Mouse (Mus musculus) stomach, embryonic 14.5 days (tissue): ENCODE measurements around the gene Prpf6. TPM values are rescaled to one million over a fixed set of nuclear protein-coding genes. Genes with fewer than 3 reads are reported as not detected.

ENCODE experiments used
- ATAC-seq: fragments of 200-750 bp; cut with Nextera tagmentation; 2 replicates; pipeline ENCODE4 v1.8.0; 2017; ENCODE audit warnings: low read depth, moderate TSS enrichment; ENCODE audit not compliant: insufficient number of reproducible peaks, insufficient read depth, low FRiP score
- H3K27ac ChIP-seq: fragments of 300-500 bp; sonication (generic); 2 replicates; pipeline ENCODE4 v1.5.1; 2014; ENCODE audit warnings: mild to moderate bottlenecking, low read length, moderate library complexity, mixed read lengths
- H3K27me3 ChIP-seq: fragments of 300-500 bp; sonication (generic); 2 replicates; pipeline ENCODE4 v1.6.1; 2014; ENCODE audit warnings: low read length, control low read depth, mixed read lengths; ENCODE audit not compliant: control insufficient read depth, insufficient read depth
- H3K36me3 ChIP-seq: fragments of 300-500 bp; sonication (generic); 2 replicates; pipeline ENCODE4 v1.6.1; 2014; ENCODE audit warnings: mild to moderate bottlenecking, control low read depth, low read length, moderate library complexity, mixed read lengths; ENCODE audit not compliant: control insufficient read depth, insufficient read depth
- H3K4me1 ChIP-seq: fragments of 300-500 bp; sonication (generic); 2 replicates; pipeline ENCODE4 v1.6.1; 2014; ENCODE audit warnings: low read length, control low read depth, mixed read lengths; ENCODE audit not compliant: control insufficient read depth, insufficient read depth
- H3K4me2 ChIP-seq: fragments of 300-500 bp; sonication (generic); replicated peaks from 2 replicates; pipeline ENCODE4 v1.6.1; 2014; ENCODE audit warnings: low read depth, low read length, control low read depth
- H3K4me3 ChIP-seq: fragments of 300-500 bp; sonication (generic); 2 replicates; pipeline ENCODE4 v1.5.1; 2014; ENCODE audit warnings: low read depth, low read length, control low read depth
- H3K9ac ChIP-seq: fragments of 300-500 bp; sonication (generic); replicated peaks from 2 replicates; pipeline ENCODE4 v1.6.1; 2014; ENCODE audit warnings: low read depth, mild to moderate bottlenecking, control low read depth, low read length, moderate library complexity, mixed read lengths
- H3K9me3 ChIP-seq: fragments of 300-500 bp; sonication (generic); 2 replicates; pipeline ENCODE4 v1.6.1; 2016; ENCODE audit warnings: low read depth, low read length, control low read depth; ENCODE audit not compliant: control insufficient read depth
- WGBS: fragments of 180-500 bp; shearing (Covaris S2); extraction: QIAGEN DNeasy Blood & Tissue Kit; methylation state at CpG from one replicate; pipeline ENCODE4 v1.1.7; 2014; 5-methylcytosine and 5-hydroxymethylcytosine counted together
- polyA plus RNA-seq: library from polyadenylated mRNA; unstranded; fragments of >200 nt; fragmentation: Nextera tagmentation; extraction: Ambion mirVana; gene quantifications from 2 replicates; pipeline ENCODE4 v1.2.1, GENCODE M21; 2014

Gene Prpf6
- polyA plus RNA-seq, 1 experiment from 2014 or later = 60.2 TPM

GRCm38 (mm10) chr2:181582358-181582757, 9.3 kb upstream of the Prpf6 start:
- H3K36me3 ChIP-seq = peaks cover 38% of the 10 kb centered on the region
- peak overlapping the region; percentile 87; the same call in 1 of the 2 replicates for H3K4me3 ChIP-seq
- no peak overlapping the region for H3K27ac ChIP-seq
- peak overlapping the region; percentile 94; the same call in 1 of the 2 replicates for H3K4me2 ChIP-seq
- no peaks in the 10 kb centered on the region for H3K27me3 ChIP-seq
- ATAC-seq = no peak
- H3K4me1 ChIP-seq = peaks cover 25% of the 10 kb centered on the region
- no peak overlapping the region for H3K9ac ChIP-seq
- WGBS = 90% methylated on average over 2 of the region's 2 CpGs
- H3K9me3 ChIP-seq = no peaks in the 10 kb centered on the region

- Histone ChIP-seq H3K27me3 (no peaks in the 10 kb centered on the region), H3K9ac (no peak overlapping the region), H3K4me3 (no peak overlapping the region), H3K4me1 (peaks cover 21% of the 10 kb centered on the region), H3K36me3 (peaks cover 42% of the 10 kb centered on the region), H3K27ac (no peak overlapping the region), H3K9me3 (no peaks in the 10 kb centered on the region), H3K4me2 (no peak overlapping the region)
- ATAC-seq = no peak
- WGBS = 73% methylated on average over 1 of the region's 1 CpGs
These were observed 8.7 kb upstream of the Prpf6 start for GRCm38 (mm10) chr2:181582939-181583338.

- ATAC-seq = no peak
- H3K27me3 ChIP-seq = no peaks in the 10 kb centered on the region
- 88% methylated on average over 3 of the region's 3 CpGs for WGBS
- no peaks in the 10 kb centered on the region for H3K9me3 ChIP-seq
- no peak overlapping the region for H3K27ac ChIP-seq
- H3K4me2 ChIP-seq = no peak overlapping the region
- H3K36me3 ChIP-seq = peaks cover 49% of the 10 kb centered on the region
- H3K4me1 ChIP-seq = peaks cover 18% of the 10 kb centered on the region
- no peak overlapping the region for H3K9ac ChIP-seq
- H3K4me3 ChIP-seq = no peak overlapping the region
These were observed 8.0 kb upstream of the Prpf6 start for GRCm38 (mm10) chr2:181583460-181584257.

- no peak for ATAC-seq
- H3K27ac ChIP-seq = no peak within 1 kb of the TSS
- H3K36me3 ChIP-seq = peaks cover 58% of the 10 kb centered on the region
- H3K27me3 ChIP-seq = no peaks in the 10 kb centered on the region
- H3K9me3 ChIP-seq = no peaks in the 10 kb centered on the region
- no peak within 1 kb of the TSS for H3K4me2 ChIP-seq
- WGBS = 89% methylated on average over 4 of the region's 4 CpGs
- no peak within 1 kb of the TSS for H3K4me3 ChIP-seq
- H3K9ac ChIP-seq = no peak within 1 kb of the TSS
- H3K4me1 ChIP-seq = peaks cover 9% of the 10 kb centered on the region
These were observed 7.2 kb upstream of the Prpf6 start, which contains the start of gene Uckl1 for GRCm38 (mm10) chr2:181584411-181584942. TSS of gene Uckl1 (minus strand) at chr2:181584892.

- H3K4me2 ChIP-seq = no peak overlapping the region
- H3K4me1 ChIP-seq = peaks cover 4% of the 10 kb centered on the region; the same call in 1 of the 2 replicates
- no peak for ATAC-seq
- H3K27ac ChIP-seq = no peak overlapping the region
- H3K9me3 ChIP-seq = no peaks in the 10 kb centered on the region
- no peak overlapping the region for H3K4me3 ChIP-seq
- no peaks in the 10 kb centered on the region for H3K27me3 ChIP-seq
- whole genome bisulfite sequencing = 90% methylated on average over 5 of the region's 5 CpGs
- no peak overlapping the region for H3K9ac ChIP-seq
- H3K36me3 ChIP-seq = peaks cover 67% of the 10 kb centered on the region
These were observed 6.2 kb upstream of the Prpf6 start for GRCm38 (mm10) chr2:181585506-181585905.

- no peak for ATAC-seq
- H3K27me3 ChIP-seq = no peaks in the 10 kb centered on the region
These were observed 5.5 kb upstream of the Prpf6 start for GRCm38 (mm10) chr2:181586124-181586523.

GRCm38 (mm10) chr2:181587796-181588195, 3.9 kb upstream of the Prpf6 start:
- no peak for ATAC-seq

More at GRCm38 (mm10) chr2:181586124-181586523, 5.5 kb upstream of the Prpf6 start:
- H3K4me3 ChIP-seq = no peak overlapping the region
- 95% methylated on average over 3 of the region's 3 CpGs for WGBS
- H3K4me2 ChIP-seq = no peak overlapping the region
- no peak overlapping the region for H3K27ac ChIP-seq
- no peaks in the 10 kb centered on the region for H3K9me3 ChIP-seq
- H3K4me1 ChIP-seq = peaks cover 2% of the 10 kb centered on the region; the same call in 1 of the 2 replicates
- H3K36me3 ChIP-seq = peaks cover 69% of the 10 kb centered on the region
- H3K9ac ChIP-seq = no peak overlapping the region

GRCm38 (mm10) chr2:181588229-181588780, 3.4 kb upstream of the Prpf6 start:
- Histone ChIP-seq H3K27me3 (no peaks in the 10 kb centered on the region), H3K4me1 (peaks cover 9% of the 10 kb centered on the region; the same call in 1 of the 2 replicates), H3K4me2 (no peak overlapping the region), H3K4me3 (no peak overlapping the region), H3K9ac (no peak overlapping the region), H3K36me3 (peaks cover 68% of the 10 kb centered on the region), H3K27ac (no peak overlapping the region), H3K9me3 (no peaks in the 10 kb centered on the region)
- no peak for ATAC-seq
- 93% methylated on average over 11 of the region's 11 CpGs for WGBS

More at GRCm38 (mm10) chr2:181587796-181588195, 3.9 kb upstream of the Prpf6 start:
- H3K36me3 ChIP-seq = peaks cover 69% of the 10 kb centered on the region
- no peaks in the 10 kb centered on the region for H3K9me3 ChIP-seq
- H3K9ac ChIP-seq = no peak overlapping the region
- WGBS = 71% methylated on average over 6 of the region's 6 CpGs
- H3K4me3 ChIP-seq = no peak overlapping the region
- no peaks in the 10 kb centered on the region for H3K27me3 ChIP-seq
- H3K27ac ChIP-seq = no peak overlapping the region
- H3K4me2 ChIP-seq = no peak overlapping the region
- peaks cover 9% of the 10 kb centered on the region; the same call in 1 of the 2 replicates for H3K4me1 ChIP-seq
